Mouse (Mus musculus) ES-E14 (cell line): ENCODE data around the gene Atp6v0e. TPM values are rescaled to one million over a fixed set of nuclear protein-coding genes. Genes with fewer than 3 reads are reported as not detected.

Experiments used
- DNase-seq: peaks from one replicate; pipeline ENCODE4 v3.0.0-alpha.2; 2013; ENCODE audit warnings: low read depth, low spot score
- H3K27ac ChIP-seq: 2 replicates; pipeline ENCODE4 v1.5.1; 2012; ENCODE audit warnings: low read depth, mild to moderate bottlenecking, low read length, moderate library complexity, mixed read lengths; ENCODE audit not compliant: poor library complexity, insufficient read depth, severe bottlenecking
- H3K36me3 ChIP-seq: 2 replicates; pipeline ENCODE4 v1.6.1; 2012; ENCODE audit warnings: mild to moderate bottlenecking, low read length, moderate library complexity, mixed read lengths; ENCODE audit not compliant: control insufficient read depth, poor library complexity, insufficient read depth, severe bottlenecking
- H3K4me1 ChIP-seq, 2 experiments: fragments of 150-350 bp in 1 of 2; sonication (generic) in 1 of 2; 2 replicates each; pipeline ENCODE4 v1.6.1; 2012; ENCODE audit warnings: low read length in 2 of 2, mild to moderate bottlenecking in 1 of 2, mixed read lengths in 1 of 2; ENCODE audit not compliant: control insufficient read depth in 2 of 2, insufficient read depth in 2 of 2, poor library complexity in 1 of 2
- H3K4me3 ChIP-seq, 2 experiments: fragments of 150-350 bp in 1 of 2; sonication (generic) in 1 of 2; 2 replicates each; pipeline ENCODE4 v1.5.1; 2012; ENCODE audit warnings: low read length in 2 of 2, low read depth in 1 of 2, mild to moderate bottlenecking in 1 of 2, mixed read lengths in 1 of 2; ENCODE audit not compliant: insufficient read depth in 1 of 2, poor library complexity in 1 of 2, severe bottlenecking in 1 of 2
- H3K9ac ChIP-seq: 2 replicates; pipeline ENCODE4 v1.6.1; 2012; ENCODE audit warnings: low read depth, mild to moderate bottlenecking, low read length, mixed read lengths; ENCODE audit not compliant: poor library complexity, insufficient read depth, severe bottlenecking
- H3K9me3 ChIP-seq: fragments of 150-350 bp; sonication (generic); 2 replicates; pipeline ENCODE4 v1.6.1; 2012; ENCODE audit warnings: low read depth, mild to moderate bottlenecking, low read length; ENCODE audit not compliant: control insufficient read depth, insufficient read depth
- CHD2 ChIP-seq: IDR thresholded peaks from 2 replicates; pipeline ENCODE4 v1.6.1; 2014; ENCODE audit warnings: mild to moderate bottlenecking, low read depth, low read length, inconsistent platforms
- HCFC1 ChIP-seq: IDR thresholded peaks from 2 replicates; pipeline ENCODE4 v1.6.1; 2012; ENCODE audit warnings: low read length, inconsistent platforms, borderline replicate concordance; ENCODE audit not compliant: insufficient read depth
- MAFK ChIP-seq: IDR thresholded peaks from 2 replicates; pipeline ENCODE4 v1.6.1; 2014; ENCODE audit warnings: mild to moderate bottlenecking, low read depth, low read length, inconsistent platforms; ENCODE audit not compliant: insufficient read depth
- ZC3H11A ChIP-seq: IDR thresholded peaks from 2 replicates; pipeline ENCODE4 v1.6.1; 2012; ENCODE audit warnings: low read depth, mild to moderate bottlenecking, inconsistent platforms, low read length, borderline replicate concordance
- ZNF384 ChIP-seq: IDR thresholded peaks from 2 replicates; pipeline ENCODE4 v1.6.1; 2012; ENCODE audit warnings: low read depth, low read length, inconsistent platforms
- in situ Hi-C, 2 experiments: fragments of 600-800 bp; cut with MboI; formaldehyde crosslinking; loops; one replicate each; pipeline ENCODE4 v1.15.1; 2025; ENCODE audit warnings: low sequenced_read_pairs in 2 of 2, inconsistent platforms in 1 of 2; ENCODE audit not compliant: unreplicated experiment in 2 of 2
- total RNA-seq: library from RNA; depleted of rRNA; stranded (reverse); fragments of 300-350 nt; gene quantifications from 2 replicates; pipeline ENCODE4 v1.2.3, GENCODE M21; 2012

Gene Atp6v0e
- total RNA-seq, 1 experiment, result 252 TPM

DNA sequence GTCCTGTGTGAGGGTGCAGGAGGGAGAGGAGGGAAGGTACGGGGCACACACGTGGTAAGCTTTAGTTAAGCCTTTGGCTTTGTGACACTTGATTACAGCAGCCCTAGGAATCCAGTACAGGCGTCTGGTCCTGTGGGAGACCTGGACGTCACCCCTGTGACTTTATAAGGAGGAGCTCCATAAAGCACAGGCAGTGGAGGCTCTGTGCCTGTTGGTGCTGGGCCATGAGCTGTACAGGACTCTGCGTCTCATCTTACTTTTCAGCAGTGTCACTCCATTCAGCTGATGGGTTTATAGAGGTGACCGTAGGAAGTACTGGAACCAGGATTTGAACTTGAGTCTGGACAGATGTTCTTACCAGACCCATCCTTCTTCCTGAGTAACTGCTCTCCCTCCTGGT is 39.0 kb upstream of the Atp6v0e start:
- no peaks in the 10 kb centered on the region; a peak in 2 of 4 replicates for H3K4me1 ChIP-seq
- H3K9me3 ChIP-seq, result no peaks in the 10 kb centered on the region
- H3K4me3 ChIP-seq, result no peak overlapping the region
- no peak for DNase-seq
- in situ Hi-C loops, result no loop called here
- TF ChIP-seq HCFC1, result no peak
- TF ChIP-seq ZNF384, result no peak
- TF ChIP-seq MAFK, result no peak
- no peak for TF ChIP-seq CHD2
- no peak for TF ChIP-seq ZC3H11A
- H3K9ac ChIP-seq, result no peak overlapping the region
- H3K36me3 ChIP-seq, result peaks cover 14% of the 10 kb centered on the region; the same call in 1 of the 2 replicates
- H3K27ac ChIP-seq, result no peak overlapping the region

DNA sequence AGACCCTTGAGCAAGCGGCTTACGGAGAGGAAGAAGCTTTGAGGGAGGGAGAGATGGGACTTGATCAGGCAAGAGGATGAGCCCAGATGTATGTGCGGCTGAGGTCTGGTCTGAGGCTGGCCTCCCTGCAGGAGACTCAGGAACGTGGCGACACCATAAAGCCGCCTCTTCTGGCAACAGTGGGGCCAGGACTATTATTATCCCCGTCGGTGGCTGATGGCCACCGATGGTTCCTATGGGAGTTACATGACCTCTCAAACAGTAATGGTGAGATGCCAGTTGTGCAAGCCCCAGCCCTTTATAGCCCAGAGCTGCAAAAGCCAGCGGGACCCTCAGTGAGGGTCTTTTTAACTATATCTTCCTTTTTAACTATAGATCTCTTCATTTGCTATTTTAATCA is 38.0 kb upstream of the Atp6v0e start:
- in situ Hi-C loops, result no loop called here
- Histone ChIP-seq H3K9ac (no peak overlapping the region), H3K9me3 (no peaks in the 10 kb centered on the region), H3K4me1 (no peaks in the 10 kb centered on the region; a peak in 2 of 4 replicates), H3K36me3 (peaks cover 23% of the 10 kb centered on the region; the same call in 1 of the 2 replicates), H3K27ac (no peak overlapping the region), H3K4me3 (no peak overlapping the region)
- TF ChIP-seq MAFK (no peak), CHD2 (no peak), HCFC1 (no peak), ZC3H11A (no peak), ZNF384 (no peak)
- DNase-seq, result no peak

- no peaks in the 10 kb centered on the region for H3K9me3 ChIP-seq
- TF ChIP-seq ZNF384, result no peak
- no peak for TF ChIP-seq CHD2
- no peak for TF ChIP-seq HCFC1
- no peak for TF ChIP-seq ZC3H11A
- TF ChIP-seq MAFK, result no peak
- no peak for DNase-seq
- H3K4me3 ChIP-seq, result no peak overlapping the region
- H3K9ac ChIP-seq, result no peak overlapping the region
- in situ Hi-C loops, result no loop called here
- no peaks in the 10 kb centered on the region; a peak in 2 of 4 replicates for H3K4me1 ChIP-seq
- H3K27ac ChIP-seq, result no peak overlapping the region
- peaks cover 25% of the 10 kb centered on the region; the same call in 1 of the 2 replicates for H3K36me3 ChIP-seq
These were observed 37.5 kb upstream of the Atp6v0e start for GRCm38 (mm10) chr17:26625521-26626010.

GRCm38 (mm10) chr17:26628479-26628878 is 34.6 kb upstream of the Atp6v0e start:
- Histone ChIP-seq H3K4me3 (no peak overlapping the region), H3K27ac (no peak overlapping the region), H3K4me1 (peaks cover 0 to 4% of the 10 kb centered on the region in 2 experiments; a peak in 2 of 4 replicates), H3K9ac (no peak overlapping the region), H3K9me3 (no peaks in the 10 kb centered on the region), H3K36me3 (peaks cover 36% of the 10 kb centered on the region; the same call in 1 of the 2 replicates)
- in situ Hi-C loops, result no loop called here
- TF ChIP-seq ZC3H11A, result no peak
- TF ChIP-seq ZNF384, result no peak
- no peak for TF ChIP-seq MAFK
- no peak for TF ChIP-seq CHD2
- no peak for TF ChIP-seq HCFC1
- DNase-seq, result no peak

- Histone ChIP-seq H3K27ac (no peak overlapping the region), H3K9me3 (no peaks in the 10 kb centered on the region), H3K9ac (no peak overlapping the region), H3K4me1 (peaks cover 0 to 4% of the 10 kb centered on the region in 2 experiments; a peak in 2 of 4 replicates), H3K36me3 (peaks cover 33% of the 10 kb centered on the region; the same call in 1 of the 2 replicates), H3K4me3 (no peak overlapping the region)
- in situ Hi-C loops, result no loop called here
- no peak for TF ChIP-seq HCFC1
- TF ChIP-seq CHD2, result no peak
- no peak for TF ChIP-seq ZC3H11A
- no peak for TF ChIP-seq ZNF384
- no peak for TF ChIP-seq MAFK
- DNase-seq, result no peak
These were observed 34.1 kb upstream of the Atp6v0e start for GRCm38 (mm10) chr17:26628936-26629335.
